Mouse (Mus musculus): ENCODE data around the gene Nek8. TPM values are rescaled to one million over a fixed set of nuclear protein-coding genes. Genes with fewer than 3 reads are reported as not detected.

The Nek8 gene
- polyA plus RNA-seq, 1 experiment = not detected

- no peak for TF ChIP-seq CTCF (IDR thresholded peaks at IDR 0.05; ENCODE audit: insufficient read depth, low read depth, low read length)
- no peak for TF ChIP-seq POLR2A (IDR thresholded peaks at IDR 0.05; ENCODE audit: insufficient read depth, low read depth, low read length)
- Histone ChIP-seq H3K4me1 (ENCODE audit: control insufficient read depth, insufficient read depth, low read length) (peaks cover 33% of the 10 kb centered on the region), H3K4me3 (ENCODE audit: insufficient read depth, low read depth, low read length) (peak overlapping the region; percentile 78), H3K27ac (ENCODE audit: insufficient read depth, low read depth, low read length) (peak overlapping the region; percentile 65)
- 2% methylated on average over 14 of the region's 14 CpGs for WGBS
Observed at GRCm38 (mm10) chr11:78164604-78164923, 11.9 kb downstream of the Nek8 start.

GRCm38 (mm10) chr11:78163681-78164603, 12.5 kb downstream of the Nek8 start:
- TF ChIP-seq CTCF (IDR thresholded peaks at IDR 0.05; ENCODE audit: insufficient read depth, low read depth, low read length) = no peak
- TF ChIP-seq POLR2A (IDR thresholded peaks at IDR 0.05; ENCODE audit: insufficient read depth, low read depth, low read length) = no peak
- 3% methylated on average over 22 of the region's 22 CpGs for WGBS

DNA sequence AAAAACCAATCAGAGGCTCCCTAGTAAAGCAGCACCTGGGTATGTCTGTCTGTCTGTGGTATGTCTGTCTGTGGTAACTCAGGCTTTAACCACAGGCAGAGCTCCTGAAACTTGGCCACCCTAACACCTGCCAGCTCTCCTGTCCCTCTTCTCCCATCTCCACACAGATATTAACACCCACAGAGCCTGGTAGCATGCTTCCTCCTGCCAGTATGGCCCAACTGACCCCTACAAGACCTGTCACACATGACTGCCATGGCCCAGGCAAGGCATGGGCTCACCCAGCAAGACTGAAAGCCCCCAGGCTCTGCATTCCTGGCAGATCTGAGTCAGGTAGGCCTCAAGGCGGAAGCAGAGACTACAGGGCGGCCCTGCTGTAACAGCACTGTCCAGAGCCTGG, 13.4 kb downstream of the Nek8 start:
- 78% methylated on average over 2 of the region's 2 CpGs for WGBS
- no peak overlapping the region for H3K4me3 ChIP-seq (ENCODE audit: insufficient read depth, low read depth, low read length)
- TF ChIP-seq POLR2A (IDR thresholded peaks at IDR 0.05; ENCODE audit: insufficient read depth, low read depth, low read length) (no peak), CTCF (IDR thresholded peaks at IDR 0.05; ENCODE audit: insufficient read depth, low read depth, low read length) (no peak)

More at GRCm38 (mm10) chr11:78163681-78164603, 12.5 kb downstream of the Nek8 start:
- Histone ChIP-seq H3K4me1 (ENCODE audit: control insufficient read depth, insufficient read depth, low read length) (peaks cover 35% of the 10 kb centered on the region), H3K27ac (ENCODE audit: insufficient read depth, low read depth, low read length) (peak overlapping the region; percentile 65), H3K4me3 (ENCODE audit: insufficient read depth, low read depth, low read length) (peak overlapping the region; percentile 78)

GRCm38 (mm10) chr11:78162504-78162903, 14.0 kb downstream of the Nek8 start:
- H3K4me3 ChIP-seq (ENCODE audit: insufficient read depth, low read depth, low read length) = no peak overlapping the region
- TF ChIP-seq POLR2A (IDR thresholded peaks at IDR 0.05; ENCODE audit: insufficient read depth, low read depth, low read length) = no peak
- no peak for TF ChIP-seq CTCF (IDR thresholded peaks at IDR 0.05; ENCODE audit: insufficient read depth, low read depth, low read length)
- peaks cover 35% of the 10 kb centered on the region for H3K4me1 ChIP-seq (ENCODE audit: control insufficient read depth, insufficient read depth, low read length)
- no peak overlapping the region for H3K27ac ChIP-seq (ENCODE audit: insufficient read depth, low read depth, low read length)
- WGBS = 34% methylated on average over 6 of the region's 6 CpGs

More for the DNA sequence above, 13.4 kb downstream of the Nek8 start:
- Histone ChIP-seq H3K4me1 (ENCODE audit: control insufficient read depth, insufficient read depth, low read length) (peaks cover 35% of the 10 kb centered on the region), H3K27ac (ENCODE audit: insufficient read depth, low read depth, low read length) (no peak overlapping the region)

DNA sequence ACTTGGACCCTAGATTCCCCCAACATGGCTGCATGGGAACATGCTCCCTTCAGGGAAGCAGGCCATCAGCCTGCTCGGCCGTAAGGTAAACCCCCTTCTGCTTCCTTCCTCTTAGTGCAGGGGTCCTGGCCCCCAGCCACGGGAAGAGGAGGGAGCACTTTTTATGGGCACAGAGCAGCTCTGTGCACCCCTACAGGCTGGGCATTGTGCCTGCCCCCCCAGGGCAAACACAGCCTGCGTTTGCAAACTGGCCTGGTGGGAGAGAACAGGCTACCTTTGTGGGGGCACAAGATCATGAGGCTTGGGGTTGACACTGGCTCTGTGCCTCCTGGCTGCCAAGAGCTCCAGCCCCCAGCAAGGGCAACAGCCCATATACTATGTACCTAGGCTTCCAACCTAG, 14.5 kb downstream of the Nek8 start:
- H3K4me3 ChIP-seq (ENCODE audit: insufficient read depth, low read depth, low read length) = no peak overlapping the region
- no peak for TF ChIP-seq POLR2A (IDR thresholded peaks at IDR 0.05; ENCODE audit: insufficient read depth, low read depth, low read length)
- no peak for TF ChIP-seq CTCF (IDR thresholded peaks at IDR 0.05; ENCODE audit: insufficient read depth, low read depth, low read length)

GRCm38 (mm10) chr11:78161169-78161568, 15.3 kb downstream of the Nek8 start:
- Histone ChIP-seq H3K4me1 (ENCODE audit: control insufficient read depth, insufficient read depth, low read length) (peaks cover 35% of the 10 kb centered on the region), H3K4me3 (ENCODE audit: insufficient read depth, low read depth, low read length) (no peak overlapping the region), H3K27ac (ENCODE audit: insufficient read depth, low read depth, low read length) (no peak overlapping the region)
- WGBS = 89% methylated on average over 14 of the region's 14 CpGs
- TF ChIP-seq POLR2A (IDR thresholded peaks at IDR 0.05; ENCODE audit: insufficient read depth, low read depth, low read length) (no peak), CTCF (IDR thresholded peaks at IDR 0.05; ENCODE audit: insufficient read depth, low read depth, low read length) (no peak)

More for the DNA sequence above, 14.5 kb downstream of the Nek8 start:
- Histone ChIP-seq H3K4me1 (ENCODE audit: control insufficient read depth, insufficient read depth, low read length) (peaks cover 35% of the 10 kb centered on the region), H3K27ac (ENCODE audit: insufficient read depth, low read depth, low read length) (no peak overlapping the region)
- WGBS = 33% methylated on average over 4 of the region's 4 CpGs

- no peak for TF ChIP-seq POLR2A (IDR thresholded peaks at IDR 0.05; ENCODE audit: insufficient read depth, low read depth, low read length)
- no peak for TF ChIP-seq CTCF (IDR thresholded peaks at IDR 0.05; ENCODE audit: insufficient read depth, low read depth, low read length)
- Histone ChIP-seq H3K4me3 (ENCODE audit: insufficient read depth, low read depth, low read length) (no peak overlapping the region), H3K27ac (ENCODE audit: insufficient read depth, low read depth, low read length) (no peak overlapping the region), H3K4me1 (ENCODE audit: control insufficient read depth, insufficient read depth, low read length) (peaks cover 32% of the 10 kb centered on the region)
- 83% methylated on average over 3 of the region's 3 CpGs for WGBS
Observed at GRCm38 (mm10) chr11:78160675-78161074, 15.8 kb downstream of the Nek8 start.

GRCm38 (mm10) chr11:78160171-78160570, 16.3 kb downstream of the Nek8 start:
- Histone ChIP-seq H3K27ac (ENCODE audit: insufficient read depth, low read depth, low read length) (no peak overlapping the region), H3K4me1 (ENCODE audit: control insufficient read depth, insufficient read depth, low read length) (peaks cover 29% of the 10 kb centered on the region), H3K4me3 (ENCODE audit: insufficient read depth, low read depth, low read length) (no peak overlapping the region)
- TF ChIP-seq CTCF (IDR thresholded peaks at IDR 0.05; ENCODE audit: insufficient read depth, low read depth, low read length) (no peak), POLR2A (IDR thresholded peaks at IDR 0.05; ENCODE audit: insufficient read depth, low read depth, low read length) (no peak)
- 90% methylated on average over 18 of the region's 18 CpGs for WGBS

GRCm38 (mm10) chr11:78159557-78159956, 16.9 kb downstream of the Nek8 start:
- WGBS = 81% methylated on average over 7 of the region's 7 CpGs
- no peak overlapping the region for H3K4me3 ChIP-seq (ENCODE audit: insufficient read depth, low read depth, low read length)
- no peak for TF ChIP-seq CTCF (IDR thresholded peaks at IDR 0.05; ENCODE audit: insufficient read depth, low read depth, low read length)
- H3K27ac ChIP-seq (ENCODE audit: insufficient read depth, low read depth, low read length) = no peak overlapping the region
- peaks cover 25% of the 10 kb centered on the region for H3K4me1 ChIP-seq (ENCODE audit: control insufficient read depth, insufficient read depth, low read length)
